Mouse (Mus musculus): ENCODE measurements around the gene Thrap3.
"Not testable (repeated sequence)": the region's sequence is repeated elsewhere in the genome, so short reads cannot be mapped to it uniquely, and the experiment has no call there.

The Thrap3 gene

GRCm38 (mm10) chr4:126219540-126219939 is 17.0 kb upstream of the Thrap3 start:
- not testable (repeated sequence) for DNase-seq (ENCODE audit: low read depth)

- DNase-seq (ENCODE audit: low read depth), result no peak
These were observed 15.2 kb upstream of the Thrap3 start for GRCm38 (mm10) chr4:126217771-126218170.

GRCm38 (mm10) chr4:126207081-126207480 is 4.5 kb upstream of the Thrap3 start:
- peak; percentile 57 for DNase-seq (ENCODE audit: low read depth)

DNA sequence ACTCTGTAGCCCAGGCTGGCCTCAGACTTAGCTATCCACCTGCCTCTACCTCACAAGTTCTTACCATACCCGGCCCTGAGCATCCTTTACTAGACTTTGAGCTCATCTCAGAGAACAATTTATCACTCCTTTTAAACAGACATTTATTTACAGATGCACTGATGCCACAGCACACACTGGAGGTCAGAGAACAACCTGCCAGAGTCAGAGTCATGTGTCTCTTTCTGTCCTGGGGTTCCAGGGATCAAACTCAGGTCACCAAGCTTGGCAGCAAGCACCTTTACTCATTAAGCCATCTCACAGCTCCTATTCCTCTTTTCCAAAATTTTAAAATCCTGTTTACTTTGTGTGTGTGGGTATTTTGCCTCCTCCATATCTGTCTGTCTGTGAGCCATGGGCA is 2.8 kb upstream of the Thrap3 start:
- no peak for DNase-seq (ENCODE audit: low read depth)

- peak; percentile 80 for DNase-seq (ENCODE audit: low read depth)
These were observed 2.2 kb upstream of the Thrap3 start for GRCm38 (mm10) chr4:126204661-126205230.

- DNase-seq (ENCODE audit: low read depth), result no peak
These were observed 1.5 kb upstream of the Thrap3 start for GRCm38 (mm10) chr4:126204016-126204415.

- no peak for DNase-seq (ENCODE audit: low read depth)
These were observed 856 bp upstream of the Thrap3 start for GRCm38 (mm10) chr4:126203336-126203895.

DNA sequence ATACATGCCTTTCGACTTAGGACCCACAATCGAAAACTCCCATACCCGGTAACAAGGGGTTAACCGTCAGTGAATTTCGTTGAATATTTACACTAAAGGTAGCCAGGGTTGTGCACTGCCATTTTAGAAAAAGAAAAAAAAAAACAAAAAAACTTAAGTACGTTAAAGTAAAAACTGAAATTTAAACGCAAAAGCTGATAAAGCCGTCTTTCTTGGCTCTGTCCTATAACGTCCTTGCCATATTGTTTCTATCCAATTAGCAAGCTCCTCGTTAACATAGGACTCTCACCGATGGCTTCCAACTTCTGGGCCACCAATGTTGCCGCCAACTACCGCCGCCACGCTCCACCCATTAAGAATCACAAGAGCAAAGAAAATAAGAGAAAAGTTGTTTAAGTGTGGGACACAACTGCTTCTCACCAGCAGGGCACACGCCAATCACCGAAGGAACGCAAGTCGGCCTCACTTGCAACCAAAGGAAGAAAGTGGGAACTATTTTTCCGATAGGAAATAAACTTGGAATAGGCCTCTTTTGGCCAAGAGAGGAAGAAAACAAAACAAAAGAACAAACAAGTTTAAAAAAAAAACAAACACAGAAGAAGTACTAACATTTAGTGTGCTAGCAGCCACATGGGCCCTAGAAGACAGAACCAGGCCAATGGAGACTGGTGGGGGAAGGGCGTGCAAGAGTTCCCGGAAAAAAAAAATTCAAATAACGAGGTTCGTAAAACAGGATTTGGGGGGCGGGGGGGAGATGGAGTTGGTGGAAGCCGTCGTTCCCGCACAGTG is 852 bp downstream of the Thrap3 start:
- peak; percentile 82 for DNase-seq (ENCODE audit: low read depth)

DNA sequence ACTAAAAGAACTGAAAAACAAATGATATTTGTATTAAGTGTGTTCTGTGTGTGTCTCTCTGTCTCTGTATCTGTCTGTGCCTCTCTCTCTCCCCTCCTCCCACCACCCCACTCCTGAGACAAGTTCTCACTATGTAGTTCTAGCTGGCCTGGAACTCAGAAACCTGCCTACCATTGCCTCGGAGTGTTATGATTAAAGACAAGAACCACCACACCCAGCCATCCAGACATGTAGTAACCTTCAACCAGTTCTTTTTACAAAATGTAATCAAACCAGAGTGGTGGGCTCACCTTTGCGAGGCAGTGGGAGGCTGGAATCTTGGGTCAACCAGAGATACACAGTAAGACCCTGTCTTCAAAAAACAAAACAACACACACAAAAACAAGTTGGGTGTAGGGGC is 1.9 kb downstream of the Thrap3 start:
- DNase-seq (ENCODE audit: low read depth), result no peak

GRCm38 (mm10) chr4:126200036-126200435 is 2.5 kb downstream of the Thrap3 start:
- no peak for DNase-seq (ENCODE audit: low read depth)

- no peak for DNase-seq (ENCODE audit: low read depth)
These were observed 3.0 kb downstream of the Thrap3 start for GRCm38 (mm10) chr4:126199556-126199955.

- no peak for DNase-seq (ENCODE audit: low read depth)
These were observed 5.1 kb downstream of the Thrap3 start for GRCm38 (mm10) chr4:126197485-126197884.

- no peak for DNase-seq (ENCODE audit: low read depth)
These were observed 7.6 kb downstream of the Thrap3 start for GRCm38 (mm10) chr4:126194916-126195315.

- peak; percentile 58 for DNase-seq (ENCODE audit: low read depth)
These were observed 8.3 kb downstream of the Thrap3 start for GRCm38 (mm10) chr4:126194216-126194615.

DNA sequence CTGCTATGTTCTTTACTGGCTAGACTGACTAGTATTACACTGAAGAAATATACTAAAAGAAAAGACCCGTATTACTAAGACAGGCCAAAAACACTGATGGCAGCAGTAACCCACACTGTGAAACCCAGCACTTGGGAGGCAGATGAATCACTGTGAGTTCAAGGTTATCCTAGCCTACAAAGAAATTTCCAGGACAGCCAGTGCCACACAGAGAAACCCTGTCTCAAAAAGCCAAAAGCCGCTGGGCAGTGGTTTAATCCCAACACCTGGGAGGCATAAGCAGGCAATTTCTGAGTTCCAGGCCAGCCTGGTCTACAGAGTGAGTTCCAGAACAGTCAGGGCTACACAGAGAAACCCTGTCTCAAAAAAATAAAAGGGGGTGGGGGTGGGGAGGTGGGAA is 11.9 kb downstream of the Thrap3 start:
- no peak for DNase-seq (ENCODE audit: low read depth)

GRCm38 (mm10) chr4:126187096-126187495 is 15.5 kb downstream of the Thrap3 start:
- DNase-seq (ENCODE audit: low read depth), result no peak

GRCm38 (mm10) chr4:126183034-126183433 is 19.5 kb downstream of the Thrap3 start:
- DNase-seq (ENCODE audit: low read depth), result no peak

DNA sequence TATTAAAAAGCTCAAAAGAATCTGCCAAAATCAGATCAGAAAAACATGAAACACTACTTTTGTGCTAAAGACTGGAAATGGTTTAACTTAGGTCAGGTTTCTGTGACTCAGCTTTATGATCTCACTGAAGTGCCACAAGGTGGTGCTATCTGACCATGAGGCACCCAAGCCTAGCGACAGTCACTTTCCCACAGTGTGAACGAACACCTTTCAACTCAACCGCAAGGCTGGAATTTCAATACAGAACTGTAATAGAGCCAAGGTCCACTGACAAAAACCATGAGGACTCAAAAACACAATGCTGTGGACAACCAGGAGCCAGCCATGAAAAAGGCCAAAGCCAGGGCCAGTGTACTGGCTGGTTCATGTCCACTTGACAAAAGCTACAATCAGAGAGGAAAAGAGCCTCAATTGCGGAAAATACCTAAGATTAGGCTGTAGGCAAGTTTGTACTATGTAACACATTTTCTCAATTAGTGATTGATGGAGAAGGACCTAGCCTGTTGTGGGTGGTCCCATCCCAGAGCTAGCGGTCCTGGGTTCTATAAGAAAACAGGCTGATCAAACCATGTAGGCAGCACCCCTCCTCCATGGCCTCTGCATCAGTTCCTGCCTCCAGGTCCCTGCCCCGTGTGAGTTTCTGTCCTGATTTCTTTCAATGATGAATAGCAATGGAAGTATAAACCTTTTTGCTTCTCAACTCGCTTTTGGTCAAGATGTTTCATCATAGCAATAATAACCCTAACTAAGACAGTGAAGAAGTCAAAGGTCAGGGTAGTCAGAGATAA is 21.2 kb downstream of the Thrap3 start:
- DNase-seq (ENCODE audit: low read depth), result peak; percentile 84

- not testable (repeated sequence) for DNase-seq (ENCODE audit: low read depth)
These were observed 26.6 kb downstream of the Thrap3 start for GRCm38 (mm10) chr4:126175980-126176379.

DNA sequence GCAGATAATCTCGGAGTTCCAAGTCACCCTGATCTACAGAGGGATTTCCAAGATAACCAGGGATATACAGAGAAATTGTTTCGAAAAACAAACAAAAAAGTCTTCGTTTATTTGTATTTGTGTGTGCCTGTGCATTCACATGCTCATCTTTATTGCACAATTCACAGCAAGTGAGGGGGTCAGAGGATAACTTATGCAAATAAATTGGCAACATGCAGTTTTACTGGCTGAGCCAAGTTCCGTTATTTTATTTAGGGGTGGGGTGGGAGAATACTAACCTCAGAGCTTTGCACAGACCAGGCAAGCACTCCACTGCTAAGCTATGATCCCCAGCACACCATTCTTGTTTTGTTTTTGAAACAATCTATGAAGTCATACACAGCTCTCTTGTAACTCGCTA is 28.8 kb downstream of the Thrap3 start:
- DNase-seq (ENCODE audit: low read depth), result no peak

GRCm38 (mm10) chr4:126170737-126171136 is 31.8 kb downstream of the Thrap3 start:
- DNase-seq (ENCODE audit: low read depth), result not testable (repeated sequence)

- DNase-seq (ENCODE audit: low read depth), result no peak
These were observed 33.7 kb downstream of the Thrap3 start for GRCm38 (mm10) chr4:126168851-126169250.

- DNase-seq (ENCODE audit: low read depth), result no peak
These were observed 36.5 kb downstream of the Thrap3 start for GRCm38 (mm10) chr4:126166084-126166483.
